Mouse (Mus musculus) E14TG2a.4 (cell line): Measurements from ENCODE around the gene Gm45062.

ENCODE experiments used
- CTCF ChIP-seq: conservative IDR thresholded peaks from 2 replicates; pipeline ENCODE4 v1.5.1; 2014; ENCODE audit warnings: low read length
- NANOG ChIP-seq: IDR thresholded peaks from 2 replicates; pipeline ENCODE4 v1.6.1; 2014; ENCODE audit warnings: borderline replicate concordance, low read length, mixed read lengths

DNA sequence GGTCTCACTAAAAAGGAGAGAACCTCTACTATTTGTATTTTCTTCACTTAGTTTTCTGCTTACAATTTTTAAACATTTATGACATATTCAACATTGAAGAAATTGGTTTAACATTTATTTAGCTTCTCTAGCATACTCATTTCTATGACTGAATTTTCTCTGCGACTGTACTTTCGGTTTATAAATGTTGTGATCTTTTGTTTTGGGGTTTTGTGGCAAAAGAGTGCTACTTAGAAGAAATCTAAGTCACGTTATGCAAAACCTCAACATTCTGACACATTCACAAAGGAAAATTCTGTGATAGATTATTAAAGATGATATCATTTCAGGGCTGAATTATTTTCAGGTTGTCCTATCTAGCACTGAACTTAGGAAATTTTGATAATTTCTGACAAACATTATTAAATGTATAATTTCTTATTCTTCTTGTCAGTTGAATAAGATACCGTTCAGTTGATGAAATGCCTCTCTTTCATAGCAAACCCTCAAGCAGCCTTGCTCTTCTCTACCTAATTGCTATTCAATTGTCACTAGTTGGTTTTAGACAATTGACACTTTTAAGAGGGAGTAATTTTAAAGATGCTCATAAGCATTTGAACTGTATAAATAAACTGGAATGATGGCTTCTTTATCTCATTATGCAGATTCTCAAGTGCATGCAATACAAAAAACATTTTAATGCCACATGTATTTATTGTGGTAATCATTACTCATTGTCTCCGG is 297.8 kb downstream of the Gm45062 start:
- TF ChIP-seq CTCF: no peak
- TF ChIP-seq NANOG: no peak
